Mouse (Mus musculus): Measurements from ENCODE around the gene Adgrb2.

DNA sequence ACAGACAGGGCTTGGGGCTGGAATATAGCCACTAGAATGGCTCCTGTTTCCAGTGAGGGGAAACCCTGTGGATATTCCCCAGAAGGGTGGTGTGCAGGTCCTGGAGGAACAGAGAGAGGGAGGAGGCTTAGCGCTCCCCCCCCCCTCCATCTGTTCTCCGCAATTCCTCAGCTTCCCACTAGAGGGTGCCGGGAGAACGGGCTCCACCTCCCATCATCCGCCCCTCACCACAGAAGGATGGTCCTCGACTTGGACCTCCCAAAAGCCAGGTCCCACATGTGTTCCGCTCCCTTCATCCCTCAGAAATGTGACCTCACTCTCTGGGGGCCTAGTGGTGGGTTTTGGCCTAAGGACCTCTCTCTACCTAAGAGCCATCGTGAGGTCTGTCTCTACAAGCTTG lies 51.4 kb downstream of the Adgrb2 start:
- TF ChIP-seq CTCF (IDR thresholded peaks at IDR 0.05) (peak; percentile 89), EP300 (IDR thresholded peaks at IDR 0.05) (no peak)

All from lung, postnatal 0 days (tissue).